Mouse (Mus musculus) CH12.LX (cell line): ENCODE measurements at regions not wholly inside any gene's neighbourhood (a gene's known extent, or its start where the extent isn't known, plus 50 kb on each side); places are given as distances from the start of the nearest gene placed in this dataset.

Source experiments
- DNase-seq: peaks from one replicate; pipeline ENCODE4 v3.0.0-alpha.2; 2013; ENCODE audit errors: extremely low read depth
- H3K27ac ChIP-seq: 2 replicates; pipeline ENCODE4 v1.5.1; 2012; ENCODE audit warnings: low read depth, mild to moderate bottlenecking, control low read depth, moderate library complexity; ENCODE audit not compliant: insufficient read depth
- H3K27me3 ChIP-seq: replicated peaks from 2 replicates; pipeline ENCODE3; 2012; ENCODE audit warnings: inconsistent platforms
- H3K36me3 ChIP-seq, 2 experiments: replicated peaks in 1 of 2; 2 replicates each; pipeline versions ENCODE3 to v1.6.1; 2012; ENCODE audit warnings: inconsistent platforms in 1 of 2, low read length in 1 of 2, mild to moderate bottlenecking in 1 of 2, mixed read lengths in 1 of 2, moderate library complexity in 1 of 2; ENCODE audit not compliant: control insufficient read depth in 1 of 2, insufficient read depth in 1 of 2
- H3K4me1 ChIP-seq, 2 experiments: 2 replicates each; pipeline ENCODE4 v1.6.1; 2012; ENCODE audit warnings: inconsistent platforms in 1 of 2, moderate library complexity in 1 of 2; ENCODE audit not compliant: insufficient read depth in 2 of 2, control insufficient read depth in 1 of 2
- H3K4me2 ChIP-seq: 2 replicates; pipeline ENCODE4 v1.6.1; 2012; ENCODE audit warnings: low read depth, mild to moderate bottlenecking, control low read depth; ENCODE audit not compliant: poor library complexity, insufficient read depth, severe bottlenecking
- H3K4me3 ChIP-seq, 3 experiments: fragments of 150-350 bp in 1 of 3; sonication (generic) in 1 of 3; replicated peaks in 1 of 3; 2 replicates each; pipeline versions ENCODE3 to v1.5.1; 2011 to 2012; ENCODE audit warnings: low read depth in 2 of 3, low read length in 2 of 3, mild to moderate bottlenecking in 2 of 3, moderate library complexity in 2 of 3, control low read depth in 1 of 3, improper control_type of control experiment in 1 of 3, inconsistent platforms in 1 of 3, mixed read lengths in 1 of 3; ENCODE audit not compliant: poor library complexity in 1 of 3
- H3K79me2 ChIP-seq: replicated peaks from 2 replicates; pipeline ENCODE4 v1.6.1; 2012; ENCODE audit warnings: mild to moderate bottlenecking, moderate library complexity; ENCODE audit not compliant: control insufficient read depth, poor library complexity, insufficient read depth, severe bottlenecking; ENCODE audit errors: extremely low read depth
- H3K9ac ChIP-seq: 2 replicates; pipeline ENCODE4 v1.6.1; 2012; ENCODE audit warnings: low read depth, mild to moderate bottlenecking, control low read depth, moderate library complexity; ENCODE audit not compliant: insufficient read depth
- H3K9me3 ChIP-seq: replicated peaks from 2 replicates; pipeline ENCODE3; 2012; ENCODE audit warnings: low read length, inconsistent platforms, mixed read lengths
- BHLHE40 ChIP-seq: IDR thresholded peaks from 2 replicates; pipeline ENCODE4 v1.6.1; 2011; ENCODE audit warnings: mild to moderate bottlenecking, low read depth, low read length, improper control_type of control experiment
- CHD2 ChIP-seq: IDR thresholded peaks from 2 replicates; pipeline ENCODE4 v1.6.1; 2011; ENCODE audit warnings: low read length, improper control_type of control experiment
- CTCF ChIP-seq, 2 experiments: IDR thresholded peaks in 1 of 2; conservative IDR thresholded peaks in 1 of 2; 2 replicates each; pipeline ENCODE4 v1.5.1; 2011 to 2012; ENCODE audit warnings: low read depth in 2 of 2, low read length in 2 of 2, improper control_type of control experiment in 1 of 2, inconsistent platforms in 1 of 2, mild to moderate bottlenecking in 1 of 2, moderate library complexity in 1 of 2
- E2F4 ChIP-seq: IDR thresholded peaks from 2 replicates; pipeline ENCODE4 v1.6.1; 2011; ENCODE audit warnings: low read depth, low read length, improper control_type of control experiment; ENCODE audit not compliant: insufficient replicate concordance
- ELF1 ChIP-seq: IDR thresholded peaks from 2 replicates; pipeline ENCODE4 v1.6.1; 2014; ENCODE audit warnings: low read depth, mild to moderate bottlenecking, inconsistent platforms, low read length, improper control_type of control experiment
- ETS1 ChIP-seq: conservative IDR thresholded peaks from 2 replicates; pipeline ENCODE4 v1.6.1; 2012; ENCODE audit warnings: low read depth, mild to moderate bottlenecking, inconsistent platforms, low read length, improper control_type of control experiment, moderate library complexity
- GABPA ChIP-seq: IDR thresholded peaks from 2 replicates; pipeline ENCODE4 v1.6.1; 2012; ENCODE audit warnings: low read depth, low read length, improper control_type of control experiment, inconsistent platforms; ENCODE audit not compliant: insufficient replicate concordance
- HCFC1 ChIP-seq: IDR thresholded peaks from 2 replicates; pipeline ENCODE4 v1.6.1; 2012; ENCODE audit warnings: low read depth, mild to moderate bottlenecking, inconsistent platforms, low read length, improper control_type of control experiment
- IRF4 ChIP-seq: IDR thresholded peaks from 2 replicates; pipeline ENCODE4 v1.6.1; 2014; ENCODE audit warnings: low read depth, mild to moderate bottlenecking, inconsistent platforms, low read length, improper control_type of control experiment
- JUND ChIP-seq: conservative IDR thresholded peaks from 2 replicates; pipeline ENCODE4 v1.6.1; 2011; ENCODE audit warnings: low read depth, low read length, improper control_type of control experiment
- KAT2A ChIP-seq: IDR thresholded peaks from 2 replicates; pipeline ENCODE4 v1.6.1; 2012; ENCODE audit warnings: low read length, improper control_type of control experiment, inconsistent platforms; ENCODE audit not compliant: insufficient replicate concordance
- MAFK ChIP-seq: IDR thresholded peaks from 2 replicates; pipeline ENCODE4 v1.6.1; 2011; ENCODE audit warnings: low read length, improper control_type of control experiment; ENCODE audit not compliant: insufficient replicate concordance
- MAX ChIP-seq: IDR thresholded peaks from 2 replicates; pipeline ENCODE4 v1.6.1; 2011; ENCODE audit warnings: low read length, improper control_type of control experiment
- MAZ ChIP-seq: IDR thresholded peaks from 2 replicates; pipeline ENCODE4 v1.6.1; 2012; ENCODE audit warnings: low read depth, mild to moderate bottlenecking, inconsistent platforms, low read length, improper control_type of control experiment, moderate library complexity
- MEF2A ChIP-seq: IDR thresholded peaks from 2 replicates; pipeline ENCODE4 v1.6.1; 2014; ENCODE audit warnings: low read depth, mild to moderate bottlenecking, inconsistent platforms, low read length, improper control_type of control experiment, borderline replicate concordance
- MYC ChIP-seq: IDR thresholded peaks from 2 replicates; pipeline ENCODE4 v1.6.1; 2011; ENCODE audit warnings: low read depth, mild to moderate bottlenecking, improper control_type of control experiment, low read length
- NELFE ChIP-seq: IDR thresholded peaks from 2 replicates; pipeline ENCODE4 v1.6.1; 2011; ENCODE audit warnings: low read depth, low read length, improper control_type of control experiment
- POLR2AphosphoS2 ChIP-seq: IDR thresholded peaks from 2 replicates; pipeline ENCODE4 v1.6.1; 2011; ENCODE audit warnings: low read depth, low read length, improper control_type of control experiment
- RAD21 ChIP-seq: IDR thresholded peaks from 2 replicates; pipeline ENCODE4 v1.6.1; 2011; ENCODE audit warnings: low read depth, mild to moderate bottlenecking, low read length, improper control_type of control experiment, moderate library complexity
- RCOR1 ChIP-seq: conservative IDR thresholded peaks from 2 replicates; pipeline ENCODE4 v1.6.1; 2012; ENCODE audit warnings: low read depth, mild to moderate bottlenecking, inconsistent platforms, low read length, improper control_type of control experiment
- SIN3A ChIP-seq: IDR thresholded peaks from 2 replicates; pipeline ENCODE4 v1.6.1; 2012; ENCODE audit warnings: low read length, improper control_type of control experiment, inconsistent platforms
- TCF12 ChIP-seq: IDR thresholded peaks from 2 replicates; pipeline ENCODE4 v1.6.1; 2014; ENCODE audit warnings: low read depth, mild to moderate bottlenecking, inconsistent platforms, low read length, improper control_type of control experiment
- UBTF ChIP-seq: IDR thresholded peaks from 2 replicates; pipeline ENCODE4 v1.6.1; 2012; ENCODE audit warnings: low read depth, mild to moderate bottlenecking, inconsistent platforms, low read length, improper control_type of control experiment, moderate library complexity
- USF1 ChIP-seq: IDR thresholded peaks from 2 replicates; pipeline ENCODE4 v1.6.1; 2014; ENCODE audit warnings: low read depth, mild to moderate bottlenecking, inconsistent platforms, low read length, improper control_type of control experiment
- USF2 ChIP-seq: conservative IDR thresholded peaks from 2 replicates; pipeline ENCODE4 v1.6.1; 2011; ENCODE audit warnings: low read depth, low read length, improper control_type of control experiment
- ZKSCAN1 ChIP-seq: IDR thresholded peaks from 2 replicates; pipeline ENCODE4 v1.6.1; 2012; ENCODE audit warnings: low read depth, inconsistent platforms, low read length, improper control_type of control experiment, borderline replicate concordance
- ZMIZ1 ChIP-seq: IDR thresholded peaks from 2 replicates; pipeline ENCODE4 v1.6.1; 2012; ENCODE audit warnings: low read depth, mild to moderate bottlenecking, inconsistent platforms, low read length, improper control_type of control experiment
- ZNF384 ChIP-seq: IDR thresholded peaks from 2 replicates; pipeline ENCODE4 v1.6.1; 2012; ENCODE audit warnings: low read depth, low read length, improper control_type of control experiment, inconsistent platforms
- dilution Hi-C: fragments of 300-500 bp; cut with MboI; formaldehyde crosslinking; loops from 2 replicates; pipeline ENCODE4 v1.14.3; 2020; ENCODE audit warnings: low sequenced_read_pairs; ENCODE audit not compliant: extremely low pct_unique_long_range_greater_than_20kb, extremely low pct_ligation_motif_present
- in situ Hi-C: fragments of 300-500 bp; cut with MboI; formaldehyde crosslinking; loops from 3 replicates; pipeline ENCODE4 v1.14.3; 2019; ENCODE audit warnings: low sequenced_read_pairs, low pct_ligation_motif_present, low pct_unique_long_range_greater_than_20kb, mixed read lengths

DNA sequence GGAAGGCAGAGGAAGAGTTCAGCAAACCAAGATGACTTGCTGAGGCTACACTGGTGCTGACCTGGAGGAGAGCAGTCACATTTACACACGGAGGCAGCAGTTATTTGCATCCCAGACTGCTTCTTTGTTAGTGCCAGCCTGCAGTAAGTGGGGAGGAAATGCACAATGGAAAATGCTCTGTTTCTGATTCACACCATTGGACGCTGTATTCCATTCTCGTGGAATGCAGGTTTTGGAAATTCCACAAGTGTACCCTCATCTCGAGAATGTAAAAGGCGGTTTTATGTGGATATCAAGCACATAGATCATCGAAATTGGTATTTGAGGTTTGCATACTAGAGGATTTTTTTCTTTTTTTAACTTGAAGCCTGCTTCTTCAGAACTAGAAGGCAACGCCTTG is 66.7 kb upstream of the Cdc42ep3 start:
- DNase-seq: peak; percentile 3
- Histone ChIP-seq H3K4me2 (no peak overlapping the region), H3K4me1 (peaks cover 0 to 8% of the 10 kb centered on the region in 2 experiments; a peak in 1 of 4 replicates), H3K27me3 (no peaks in the 10 kb centered on the region), H3K4me3 (no peak overlapping the region), H3K36me3 (no peaks in the 10 kb centered on the region), H3K9ac (no peak overlapping the region), H3K27ac (no peak overlapping the region), H3K9me3 (no peaks in the 10 kb centered on the region), H3K79me2 (no peaks in the 10 kb centered on the region)
- in situ Hi-C loops (no loop called here), dilution Hi-C loops (no loop called here)
- no peak for TF ChIP-seq MEF2A
- no peak for TF ChIP-seq NELFE
- TF ChIP-seq CHD2: no peak
- no peak for TF ChIP-seq ETS1
- TF ChIP-seq CTCF (conservative IDR thresholded peaks at IDR 0.05 in 1 of 2, IDR thresholded peaks at IDR 0.05 in 1 of 2; ENCODE audit: low read depth in 2 of 2, low read length in 2 of 2): no peak
- no peak for TF ChIP-seq MAX
- TF ChIP-seq GABPA: no peak
- no peak for TF ChIP-seq IRF4
- no peak for TF ChIP-seq HCFC1
- no peak for TF ChIP-seq BHLHE40
- TF ChIP-seq RCOR1: no peak
- no peak for TF ChIP-seq UBTF
- TF ChIP-seq E2F4: no peak
- no peak for TF ChIP-seq ZKSCAN1
- TF ChIP-seq USF1: no peak
- no peak for TF ChIP-seq USF2
- no peak for TF ChIP-seq ZNF384
- TF ChIP-seq POLR2AphosphoS2: no peak
- no peak for TF ChIP-seq ELF1

DNA sequence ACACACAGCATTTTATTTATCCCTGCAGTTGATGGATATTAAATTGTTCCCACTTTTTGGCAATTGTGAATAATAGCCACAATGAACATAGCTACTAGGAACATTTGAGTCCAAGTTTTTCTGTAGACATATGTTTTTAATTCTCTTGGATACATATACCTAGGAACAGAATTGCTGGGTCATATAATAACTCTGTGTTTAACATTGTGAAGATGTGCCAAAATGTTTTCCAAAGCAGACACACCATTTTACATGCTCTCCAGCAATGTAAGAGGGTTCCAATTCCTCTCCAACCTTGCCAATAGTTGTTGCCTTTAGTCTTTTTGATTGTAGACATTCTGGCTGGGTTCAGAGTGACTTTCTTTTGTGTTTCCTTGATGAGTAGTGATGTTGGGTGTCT is 84.3 kb upstream of the Cdc42ep3 start:
- Histone ChIP-seq H3K27me3 (no peaks in the 10 kb centered on the region), H3K36me3 (no peaks in the 10 kb centered on the region), H3K4me3 (no peak overlapping the region), H3K4me2 (no peak overlapping the region), H3K27ac (no peak overlapping the region), H3K79me2 (no peaks in the 10 kb centered on the region), H3K9ac (no peak overlapping the region), H3K9me3 (no peaks in the 10 kb centered on the region), H3K4me1 (no peaks in the 10 kb centered on the region)
- TF ChIP-seq RCOR1 (no peak), SIN3A (no peak), TCF12 (no peak), JUND (no peak), POLR2AphosphoS2 (no peak), USF1 (no peak), MAFK (no peak), BHLHE40 (no peak), E2F4 (no peak), HCFC1 (no peak), MAZ (no peak), ZMIZ1 (no peak), KAT2A (no peak), MEF2A (no peak), RAD21 (no peak), CHD2 (no peak), ETS1 (no peak), MYC (no peak), GABPA (no peak), NELFE (no peak)
- in situ Hi-C loops: no loop called here
- dilution Hi-C loops: no loop called here
- DNase-seq: no peak
